Mouse (Mus musculus): Measurements from ENCODE around the gene Rtn4ip1.
"Not testable (repeated sequence)": the region's sequence is repeated elsewhere in the genome, so short reads cannot be mapped to it uniquely, and the experiment has no call there.

Gene Rtn4ip1

DNA sequence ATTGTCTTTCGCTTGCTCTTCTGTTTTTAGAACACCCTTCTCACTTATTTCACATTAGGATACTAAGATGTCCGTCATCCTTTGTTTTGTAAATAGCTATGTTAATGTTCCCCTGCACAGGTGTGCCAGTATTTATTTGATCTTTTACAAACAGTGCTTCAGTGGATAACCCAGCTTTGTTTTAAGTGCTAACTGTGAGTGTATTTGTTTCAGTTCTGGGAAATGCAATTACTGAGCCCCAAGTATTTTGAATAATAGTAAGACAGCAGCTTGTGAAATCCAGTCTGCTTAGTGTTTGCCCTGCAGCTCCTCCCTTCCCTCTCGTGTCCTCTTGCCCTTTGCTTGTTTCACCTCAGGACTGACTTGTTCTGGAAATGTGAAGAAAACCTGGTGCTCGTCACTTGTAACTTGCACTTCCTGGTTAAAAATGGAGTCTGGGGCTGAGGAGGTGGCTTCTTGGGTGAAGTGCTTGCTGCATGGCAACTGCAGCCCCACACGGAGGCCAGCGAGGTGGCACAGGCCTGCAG lies 37.6 kb downstream of the Rtn4ip1 start:
- no peak for DNase-seq

DNA sequence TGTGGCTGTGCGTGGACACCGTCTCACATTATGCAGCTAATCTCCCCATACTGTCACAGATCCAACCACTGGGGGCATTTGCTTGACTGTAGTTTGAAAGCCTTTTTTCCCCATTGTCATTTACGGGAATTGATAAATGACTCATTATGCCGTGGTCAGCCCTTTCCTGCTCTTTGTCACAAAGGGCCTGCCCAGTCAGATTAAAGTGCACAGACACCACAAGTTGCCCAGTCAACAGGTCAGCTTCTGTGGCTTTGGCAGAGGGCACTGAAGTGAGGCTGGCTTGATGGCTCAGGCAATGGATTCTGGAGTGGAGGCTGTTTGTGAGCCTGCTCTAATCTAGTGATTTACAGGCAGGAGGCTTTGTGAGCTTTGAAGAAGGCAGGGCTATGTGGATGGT lies 42.1 kb downstream of the Rtn4ip1 start:
- DNase-seq = peak; percentile 14

DNA sequence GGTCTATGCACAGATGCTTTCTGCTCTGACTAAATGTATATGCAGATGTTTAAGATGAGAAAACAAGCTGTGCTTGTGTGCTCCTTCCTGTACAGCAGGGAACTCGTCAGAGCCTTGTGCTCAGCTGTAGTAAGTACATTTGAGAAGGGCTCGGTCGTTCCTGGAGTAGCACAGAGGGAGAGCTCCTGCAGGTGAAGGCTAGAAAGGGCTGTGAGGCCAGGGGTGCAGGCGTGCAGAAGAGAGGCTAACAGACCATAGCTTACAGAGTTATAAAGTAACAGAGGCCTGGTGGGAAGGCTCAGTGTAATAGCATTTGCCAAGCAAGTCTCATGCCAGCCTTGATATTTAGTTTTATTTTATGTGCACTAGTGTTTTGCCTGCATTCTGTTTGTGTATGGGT lies 43.8 kb downstream of the Rtn4ip1 start:
- peak; percentile 15 for DNase-seq

DNA sequence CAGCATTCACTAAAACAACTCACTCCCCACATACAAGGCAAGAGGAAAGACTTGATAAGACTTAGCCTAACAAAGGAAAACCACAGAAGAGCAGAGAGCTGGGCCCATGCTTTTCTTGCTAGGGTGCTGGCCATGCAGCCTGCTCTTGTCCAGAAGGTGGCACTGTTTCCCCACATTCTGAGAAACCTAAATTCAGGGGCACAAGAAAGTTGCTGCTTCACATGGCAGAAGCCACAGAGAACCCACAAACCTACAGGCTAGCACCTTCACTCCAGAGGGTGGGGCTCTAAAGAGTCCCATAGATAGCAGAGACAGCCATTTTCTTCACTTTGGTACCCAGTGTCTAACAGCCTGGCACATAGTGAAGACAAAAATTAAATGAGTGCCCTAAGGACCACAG lies 52.3 kb downstream of the Rtn4ip1 start:
- no peak for DNase-seq

DNA sequence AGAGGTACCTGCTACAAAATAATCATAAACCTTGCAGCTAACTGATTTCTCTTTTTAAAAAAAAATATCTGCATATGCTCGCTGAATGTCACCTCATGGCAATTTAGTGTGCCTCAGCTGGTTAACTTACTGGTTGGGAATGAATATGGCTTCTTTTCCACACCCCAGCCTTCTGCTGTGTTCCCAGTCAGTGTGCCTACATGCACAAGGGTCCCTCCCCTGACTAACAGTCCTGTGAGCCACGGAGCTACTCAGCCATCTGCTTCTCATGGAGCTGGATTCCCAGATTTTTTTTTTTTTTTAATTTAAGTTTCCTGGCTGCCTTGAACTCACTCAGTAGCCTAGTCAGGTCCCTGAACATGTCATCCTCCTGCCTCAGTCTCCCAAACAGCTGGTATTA lies 63.3 kb downstream of the Rtn4ip1 start:
- DNase-seq = no peak

DNA sequence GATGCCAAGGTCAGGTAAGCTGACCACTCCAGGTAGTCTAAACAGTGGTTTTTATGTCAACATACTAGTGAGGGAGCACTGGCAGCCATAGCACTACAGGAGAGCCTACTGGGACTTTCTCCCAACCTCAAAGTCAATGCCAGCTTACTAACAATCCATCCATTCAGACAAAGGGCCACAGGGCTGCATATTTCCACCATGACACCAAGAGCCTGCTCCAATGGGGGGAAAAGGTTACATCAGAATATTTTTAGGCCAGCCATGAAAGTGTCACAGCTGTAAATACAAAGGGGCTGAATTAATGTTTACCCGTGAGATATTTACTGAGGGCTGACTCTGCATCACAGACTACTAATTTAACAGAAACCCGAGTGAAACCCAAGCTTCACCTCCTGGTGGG lies 71.6 kb downstream of the Rtn4ip1 start:
- DNase-seq = peak; percentile 24

DNA sequence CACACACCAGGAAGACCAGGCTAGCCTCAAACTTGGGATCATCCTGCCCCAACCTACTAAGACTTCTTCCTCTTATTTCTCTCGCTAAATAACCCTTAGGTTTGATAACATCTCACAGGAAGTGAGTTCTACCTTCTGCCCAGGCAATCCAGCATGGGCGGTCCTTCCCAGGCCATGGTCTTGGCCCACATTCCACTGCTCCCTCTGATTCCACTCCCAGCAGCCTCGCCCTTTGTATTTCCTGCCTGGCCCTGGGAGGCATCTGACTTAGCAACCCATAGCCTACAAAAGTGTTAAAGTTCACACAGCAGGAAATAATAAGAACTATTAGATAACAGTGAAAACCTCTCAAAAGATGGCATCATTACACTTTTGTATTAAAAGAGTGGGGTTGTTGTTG lies 75.7 kb downstream of the Rtn4ip1 start:
- peak; percentile 56 for DNase-seq

DNA sequence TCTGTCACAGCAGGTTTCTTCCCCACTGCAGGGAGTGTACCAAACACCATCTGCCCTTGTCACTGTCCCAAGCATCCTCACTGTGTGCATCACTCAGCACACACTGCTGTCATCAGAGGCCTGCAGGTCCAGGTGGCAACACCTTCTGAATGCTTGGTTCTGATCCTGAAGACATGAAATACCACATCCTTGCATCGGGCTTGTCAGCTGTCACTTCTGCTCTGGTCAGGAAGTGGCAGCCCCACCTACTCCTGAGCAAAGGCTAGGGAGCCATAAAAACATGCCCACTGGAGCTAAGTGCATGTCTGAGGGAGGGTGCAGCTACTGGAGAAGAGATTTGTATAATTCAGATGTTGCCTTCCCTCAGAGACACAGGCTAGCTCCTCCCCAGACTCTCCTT lies 78.5 kb downstream of the Rtn4ip1 start:
- DNase-seq = no peak

DNA sequence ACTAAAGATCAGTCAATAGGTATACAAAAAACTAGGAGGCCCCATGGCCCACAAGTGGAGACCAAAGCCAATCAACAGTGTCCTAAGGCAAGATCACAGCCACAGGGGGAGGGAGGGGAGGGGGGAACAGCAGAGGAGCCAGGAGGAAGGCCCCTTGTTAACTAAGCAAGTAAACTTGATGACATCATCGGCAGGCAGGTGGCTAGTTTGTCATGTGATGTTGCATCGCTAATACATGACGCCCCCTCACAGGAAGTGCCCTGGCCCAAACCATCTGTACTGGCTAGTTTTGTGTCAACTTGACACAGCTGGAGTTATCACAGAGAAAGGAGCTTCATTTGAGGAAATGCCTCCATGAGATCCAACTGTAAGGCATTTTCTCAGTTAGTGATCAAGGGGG lies 79.1 kb downstream of the Rtn4ip1 start:
- DNase-seq = not testable (repeated sequence)

DNA sequence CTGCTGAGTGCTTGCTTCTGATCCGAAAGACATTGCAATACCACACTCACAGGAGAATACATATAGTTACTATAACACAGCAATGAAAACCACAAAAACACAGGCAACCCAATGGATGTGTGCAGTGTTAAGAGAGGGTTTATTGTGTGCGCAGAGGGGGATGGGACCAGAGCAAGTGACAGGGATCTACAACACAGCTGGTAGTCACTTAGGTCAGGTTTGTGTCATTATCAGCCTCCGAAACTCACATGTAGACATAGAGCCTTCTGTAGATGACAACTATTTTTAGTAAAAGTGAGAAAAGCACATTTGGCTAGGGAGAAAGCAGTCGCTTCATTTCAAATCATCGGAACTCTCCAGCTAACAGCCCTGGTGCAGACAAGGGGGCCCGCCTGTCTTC lies 80.9 kb downstream of the Rtn4ip1 start:
- DNase-seq = no peak

DNA sequence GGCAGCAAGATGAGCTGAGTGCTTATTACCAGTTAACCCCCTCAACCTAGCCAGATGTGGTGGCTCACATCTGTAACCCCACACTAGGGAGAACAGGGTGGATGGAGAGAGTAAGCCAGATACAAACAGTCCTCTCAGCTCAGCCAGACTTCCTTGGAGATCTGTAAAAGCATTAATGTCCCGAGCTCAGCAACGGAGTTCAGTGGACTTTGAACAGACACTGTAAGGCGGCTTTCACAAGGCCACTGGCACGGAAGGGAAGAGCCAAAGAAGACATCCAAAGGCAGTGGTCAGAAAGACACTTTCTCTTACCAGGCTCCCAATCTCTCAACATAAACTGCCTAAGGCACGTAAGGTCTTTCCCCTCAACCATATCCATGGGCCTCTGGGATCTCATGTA lies 81.6 kb downstream of the Rtn4ip1 start:
- DNase-seq = peak; percentile 38

DNA sequence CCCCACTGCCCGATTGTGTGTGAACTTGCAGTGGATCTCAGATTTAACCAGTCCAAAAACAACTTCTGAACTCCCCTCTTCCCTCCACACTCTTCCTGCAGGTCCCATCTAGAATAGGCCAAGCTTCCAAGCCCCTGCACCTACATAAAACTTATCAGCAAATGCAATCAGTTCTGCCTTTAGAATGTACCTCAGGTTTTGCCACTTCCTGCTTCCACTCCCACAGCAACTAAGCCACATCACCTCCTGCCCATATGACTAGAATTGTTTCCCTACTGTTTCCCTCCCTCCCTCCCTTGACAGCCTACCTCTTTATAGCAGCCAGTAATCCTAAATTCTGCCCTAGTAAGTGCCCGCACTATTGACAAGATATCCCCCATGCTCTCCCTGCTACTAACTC lies 82.3 kb downstream of the Rtn4ip1 start:
- DNase-seq = no peak

DNA sequence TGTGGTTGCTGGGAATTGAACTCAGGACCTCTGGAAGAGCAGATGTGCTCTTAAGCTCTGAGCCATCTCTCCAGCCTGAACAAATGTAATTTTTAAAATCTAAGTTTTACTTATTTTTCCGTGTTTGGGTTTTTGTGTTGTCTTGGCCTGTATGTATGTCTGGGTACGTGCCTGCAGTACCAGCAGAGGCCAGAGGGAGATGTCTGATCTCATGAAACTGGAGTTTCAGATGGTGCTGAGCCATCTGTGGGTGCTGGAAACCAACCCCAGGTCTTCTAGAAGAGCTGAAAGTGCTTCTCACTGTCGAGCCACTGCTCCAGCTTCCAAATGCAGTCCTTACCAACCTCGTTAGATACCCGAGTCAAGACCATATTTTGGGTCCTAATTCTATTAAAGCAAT lies 89.7 kb downstream of the Rtn4ip1 start:
- DNase-seq = no peak

DNA sequence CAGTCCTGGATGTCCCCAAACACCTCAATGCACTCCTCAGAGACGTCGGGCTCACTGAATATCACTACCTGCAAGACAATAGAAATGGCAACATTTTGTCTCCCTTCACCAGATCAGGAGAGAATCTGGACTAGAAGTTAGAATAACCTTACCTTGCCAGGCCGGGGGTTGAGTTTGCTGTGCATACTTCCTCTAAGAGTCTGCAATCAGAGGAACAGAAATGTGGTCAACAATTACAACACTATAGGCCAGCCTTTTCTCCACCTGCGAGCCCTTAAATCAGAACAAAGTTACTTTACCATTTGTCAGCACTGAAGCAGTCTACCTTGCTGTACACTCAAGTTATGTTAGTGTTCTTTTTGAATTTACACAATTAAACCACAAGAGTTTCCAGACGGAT lies 90.9 kb downstream of the Rtn4ip1 start:
- DNase-seq = no peak

DNA sequence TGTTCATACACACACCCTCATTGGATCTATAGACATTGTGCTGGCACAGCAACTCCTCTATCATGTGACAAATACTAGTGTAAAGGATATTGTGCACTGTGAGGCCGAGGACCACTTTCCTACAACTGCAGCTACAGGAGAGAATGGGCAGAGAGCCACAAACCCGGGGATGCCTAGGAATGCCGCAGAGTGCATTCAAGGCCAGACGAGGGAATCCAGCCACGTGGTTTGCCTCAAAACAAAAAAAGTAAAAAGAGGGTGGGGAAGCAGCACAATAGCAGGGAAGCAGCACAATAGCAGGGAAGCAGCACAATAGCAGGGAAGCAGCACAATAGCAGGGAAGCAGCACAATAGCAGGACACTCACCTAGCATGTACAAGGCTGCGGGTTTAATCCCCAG lies 91.6 kb downstream of the Rtn4ip1 start:
- DNase-seq = no peak

DNA sequence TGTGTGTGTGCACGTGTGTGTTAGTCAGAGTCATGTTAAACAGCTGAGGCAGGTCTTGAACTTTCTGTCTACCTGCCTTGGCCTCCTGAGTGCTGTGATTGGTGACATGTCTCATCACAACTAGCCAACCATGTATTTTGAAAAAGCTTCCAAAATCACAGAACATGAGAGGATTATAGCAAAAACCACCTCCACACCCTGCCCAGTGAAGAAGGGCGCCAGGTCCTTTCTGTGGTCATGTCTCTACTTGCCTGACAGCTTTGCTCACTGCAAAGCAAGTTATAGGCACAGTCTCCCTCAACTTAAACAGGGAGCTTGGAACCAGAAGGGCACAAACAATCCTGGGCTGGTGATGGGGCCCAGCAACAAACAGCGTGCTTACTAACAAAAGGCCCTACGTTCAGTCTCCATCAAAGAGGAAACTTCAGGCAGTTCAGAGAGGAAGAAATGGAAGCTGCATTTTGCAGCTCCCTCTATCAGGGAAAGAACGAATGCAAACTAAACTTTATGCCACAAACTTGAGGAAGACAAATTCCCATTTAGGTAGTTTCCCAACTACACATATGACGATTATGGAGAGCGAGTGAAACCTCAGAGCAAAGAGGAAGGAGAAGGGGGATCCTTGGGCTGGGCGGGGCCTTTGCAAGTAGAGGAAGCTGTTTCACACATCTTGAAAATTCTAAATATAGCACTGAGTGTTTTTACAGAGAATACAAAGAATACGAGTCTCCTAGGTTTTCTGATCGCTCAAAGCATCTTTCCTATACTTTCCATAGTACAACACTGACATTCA lies 94.4 kb downstream of the Rtn4ip1 start:
- no peak for DNase-seq

DNA sequence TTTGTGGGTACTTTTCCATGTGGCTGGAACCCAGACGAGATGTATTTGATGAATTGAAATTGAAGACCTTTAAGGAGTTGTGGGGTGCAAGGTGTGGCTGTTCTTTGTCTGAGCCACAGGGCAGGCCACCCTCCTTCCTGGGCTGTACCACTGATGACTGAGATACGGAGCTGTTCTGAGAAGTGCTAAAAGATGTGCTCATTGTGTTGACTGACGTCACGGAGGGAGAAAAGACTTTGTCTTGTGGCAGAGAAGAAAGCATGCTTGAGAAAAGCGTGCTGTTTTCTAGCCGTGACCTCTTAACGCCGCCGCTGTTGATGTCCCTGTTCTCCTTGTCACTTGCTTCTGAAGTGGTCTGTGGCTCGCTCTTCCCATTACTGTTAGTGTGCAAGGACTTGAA lies 95.7 kb downstream of the Rtn4ip1 start:
- DNase-seq = no peak

DNA sequence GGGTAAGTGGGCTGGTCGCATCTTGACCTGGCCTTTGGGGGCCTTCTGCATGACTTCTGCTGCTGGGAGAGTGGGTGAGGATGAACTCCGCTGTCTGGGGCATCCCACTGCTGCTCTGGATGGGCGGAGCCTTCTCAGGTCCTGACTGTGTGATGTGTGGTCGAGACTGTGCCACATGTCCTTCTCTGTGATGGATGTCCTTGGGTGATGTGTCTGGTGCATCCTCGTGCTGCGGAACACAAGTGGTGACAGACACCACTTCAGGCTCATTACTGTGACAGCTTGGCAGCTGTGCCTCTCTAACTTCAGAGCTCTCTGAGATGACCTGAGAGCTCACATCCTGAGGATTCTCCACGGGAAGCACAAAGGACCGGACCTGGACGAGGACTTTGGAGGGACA lies 96.4 kb downstream of the Rtn4ip1 start:
- no peak for DNase-seq

DNA sequence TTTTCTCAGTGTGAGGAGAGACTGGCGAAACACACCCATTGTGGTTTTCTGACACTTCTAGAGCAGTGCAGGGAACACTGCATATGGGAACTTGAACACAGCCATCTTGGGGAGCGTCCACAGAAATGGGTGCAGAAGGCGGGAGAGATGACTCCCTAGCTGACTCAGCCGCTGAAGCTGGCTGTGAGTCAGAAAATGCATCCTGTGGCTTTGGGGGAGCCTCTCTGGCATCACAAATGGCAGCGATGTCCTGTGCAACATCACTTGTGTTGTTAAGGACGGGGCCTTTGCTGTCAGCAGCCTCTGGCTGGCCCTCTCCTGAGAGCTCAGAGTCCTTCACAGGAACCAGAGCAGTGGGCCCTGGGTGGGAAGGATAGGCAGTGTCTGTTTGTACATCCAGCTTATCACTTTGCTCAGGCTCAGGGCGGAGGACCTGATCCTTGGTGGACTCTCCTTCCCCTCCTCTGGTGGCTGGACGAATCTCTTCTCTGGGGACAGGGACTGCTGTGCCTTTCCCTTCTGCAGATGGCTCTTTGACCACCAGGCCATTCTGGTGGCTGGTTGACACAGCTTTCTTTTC lies 97.0 kb downstream of the Rtn4ip1 start:
- no peak for DNase-seq

DNA sequence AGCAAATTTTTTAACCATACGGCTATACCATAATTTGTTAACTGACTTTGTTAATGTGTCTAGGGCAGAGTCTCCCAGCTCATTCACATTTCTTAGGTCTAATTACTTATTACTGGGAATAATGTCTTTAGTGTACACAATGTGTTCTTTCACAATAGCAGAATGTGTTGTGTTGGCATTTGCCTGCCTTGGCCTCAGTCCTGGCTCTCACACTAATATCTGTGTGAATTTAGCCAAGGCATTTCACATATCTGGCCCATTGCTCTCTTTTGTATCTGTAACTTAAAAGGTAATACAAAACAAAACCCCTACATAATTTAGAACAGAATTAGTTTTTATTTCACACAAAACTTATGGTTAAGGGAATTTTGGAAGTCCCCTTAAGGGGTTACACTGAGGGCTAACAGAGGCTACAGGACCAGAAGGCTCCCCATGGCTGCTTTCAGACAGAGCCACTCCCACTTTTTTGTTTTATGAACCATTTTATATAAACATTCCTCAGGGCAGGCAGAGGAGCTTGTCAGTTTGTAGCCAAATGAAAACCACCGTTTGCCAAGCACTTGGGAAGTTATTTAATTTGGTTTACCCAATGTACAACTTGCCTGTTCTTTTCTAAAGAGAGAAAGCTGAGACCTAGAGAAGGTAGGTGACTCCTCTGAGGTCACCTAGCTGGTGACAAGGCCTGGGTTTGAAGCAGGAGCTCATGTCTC lies 98.7 kb downstream of the Rtn4ip1 start:
- DNase-seq = no peak

DNA sequence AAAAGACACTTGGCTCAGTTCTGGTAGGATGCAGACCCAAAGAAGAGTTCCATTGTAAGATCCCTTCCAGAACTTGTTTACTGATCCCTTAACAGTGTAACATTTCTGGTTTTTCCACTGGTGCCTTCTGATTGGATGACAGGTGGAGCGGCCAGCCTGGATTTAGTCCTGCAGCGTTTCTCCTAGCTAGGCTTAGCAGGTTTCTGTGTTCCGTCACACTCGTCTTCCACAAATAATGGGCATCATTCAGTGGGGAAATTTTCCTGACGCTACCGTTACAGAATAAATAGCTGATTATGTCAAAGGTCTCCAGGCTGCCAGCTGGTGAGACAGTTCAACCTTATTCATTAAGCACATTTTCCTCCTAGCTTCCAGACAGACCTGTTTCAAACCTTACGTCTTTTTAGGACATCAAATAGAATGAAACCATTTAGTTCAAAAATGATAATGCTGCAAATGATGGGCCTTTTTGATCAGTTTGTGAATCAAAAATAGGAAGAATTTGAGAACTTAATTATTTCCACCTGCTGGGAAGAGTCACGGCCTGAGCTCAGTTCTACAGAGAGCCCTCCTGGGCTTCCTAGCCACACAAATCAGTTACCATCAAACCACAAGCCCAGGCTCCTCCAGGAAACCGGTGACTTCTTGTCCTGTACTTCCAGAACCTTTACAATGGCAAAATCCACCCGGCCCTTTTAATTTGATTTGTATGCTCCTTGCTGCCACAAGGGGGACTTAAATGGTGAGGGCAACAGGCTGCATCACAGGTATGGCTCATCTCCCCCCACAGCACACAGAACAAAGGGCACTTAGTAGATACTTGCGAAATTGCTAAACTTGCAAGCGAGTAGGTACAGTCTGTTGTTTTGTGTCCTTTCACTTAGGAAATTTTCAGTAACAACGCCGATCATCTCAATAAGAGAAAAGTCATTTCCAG lies 100.7 kb downstream of the Rtn4ip1 start:
- DNase-seq = peak; percentile 30

DNA sequence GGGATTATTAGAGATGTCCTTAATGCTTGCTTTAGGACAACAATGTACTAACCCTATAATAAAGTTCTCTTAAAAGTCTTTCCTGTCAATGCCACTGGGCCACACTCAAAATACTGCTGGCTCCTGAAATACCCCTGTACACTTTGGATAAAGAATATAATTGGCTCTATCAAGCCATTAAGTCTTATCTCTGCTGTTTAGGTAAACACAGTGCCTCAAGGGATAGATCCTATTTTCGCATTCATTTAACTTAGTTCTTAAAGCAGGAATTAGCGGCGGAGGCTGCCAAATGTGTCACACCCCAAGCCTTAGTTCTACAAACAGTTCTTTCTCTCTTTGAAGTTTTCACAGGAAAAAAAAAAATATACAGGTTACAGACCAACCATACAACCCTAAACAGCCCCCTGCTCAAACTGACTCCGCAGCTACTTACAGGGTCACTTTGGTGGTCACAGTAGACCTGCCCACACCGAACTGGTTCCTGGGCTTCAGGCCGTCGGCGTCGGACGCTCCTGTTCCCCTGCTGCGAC lies 101.5 kb downstream of the Rtn4ip1 start:
- no peak for DNase-seq

Measured in kidney, adult 11 months (tissue).